Mouse (Mus musculus) effector memory CD4-positive, alpha-beta T cell, adult 5 months (primary cell): ENCODE results near the gene Speer4b. TPM values are rescaled to one million over a fixed set of nuclear protein-coding genes. Genes with fewer than 3 reads are reported as not detected.

Experiments
- polyA plus RNA-seq: library from polyadenylated mRNA; unstranded; fragments of 100-300 nt; shearing (Covaris generic); gene quantifications from one replicate; pipeline ENCODE4 v1.2.1, GENCODE M21; 2017

Speer4b gene
- polyA plus RNA-seq = not detected

DNA sequence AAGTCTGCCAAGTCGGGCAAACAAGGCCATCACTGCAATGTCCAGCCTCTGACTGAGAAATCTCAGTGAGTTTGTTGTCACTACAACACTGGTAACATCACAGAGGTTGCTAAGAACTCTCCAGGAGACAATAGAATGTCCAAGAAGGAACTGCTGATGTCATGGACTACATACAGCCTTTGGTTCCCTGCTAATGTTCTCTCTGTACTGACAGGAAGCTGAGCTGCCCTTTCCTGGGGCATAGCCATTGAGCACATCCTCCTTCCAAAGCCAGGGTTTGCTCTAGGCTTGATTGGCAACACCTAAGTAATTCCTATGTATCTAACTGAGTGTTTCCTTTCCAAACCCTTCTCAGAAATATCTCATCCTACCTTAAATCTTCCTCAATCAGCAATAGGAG, at the start of gene Speer4b:
Gene Speer4b (minus strand): TSS at position 101 of the 400 bp plus-strand sequence.

